Mouse (Mus musculus) brain, embryonic 14.5 days (tissue): ENCODE data around the gene Ovca2.

Experiments
- CTCF ChIP-seq: fragments of 200-500 bp; IDR thresholded peaks from 2 replicates; pipeline ENCODE4 v1.5.1; 2012; ENCODE audit warnings: inconsistent platforms, mild to moderate bottlenecking, moderate library complexity, borderline replicate concordance; ENCODE audit not compliant: insufficient read depth, insufficient read length; ENCODE audit errors: extremely low read depth
- POLR2A ChIP-seq: fragments of 200-500 bp; IDR thresholded peaks from 2 replicates; pipeline ENCODE4 v1.6.1; 2012; ENCODE audit warnings: mild to moderate bottlenecking, inconsistent platforms, borderline replicate concordance; ENCODE audit not compliant: poor library complexity, insufficient read depth, insufficient read length, severe bottlenecking; ENCODE audit errors: extremely low read depth

DNA sequence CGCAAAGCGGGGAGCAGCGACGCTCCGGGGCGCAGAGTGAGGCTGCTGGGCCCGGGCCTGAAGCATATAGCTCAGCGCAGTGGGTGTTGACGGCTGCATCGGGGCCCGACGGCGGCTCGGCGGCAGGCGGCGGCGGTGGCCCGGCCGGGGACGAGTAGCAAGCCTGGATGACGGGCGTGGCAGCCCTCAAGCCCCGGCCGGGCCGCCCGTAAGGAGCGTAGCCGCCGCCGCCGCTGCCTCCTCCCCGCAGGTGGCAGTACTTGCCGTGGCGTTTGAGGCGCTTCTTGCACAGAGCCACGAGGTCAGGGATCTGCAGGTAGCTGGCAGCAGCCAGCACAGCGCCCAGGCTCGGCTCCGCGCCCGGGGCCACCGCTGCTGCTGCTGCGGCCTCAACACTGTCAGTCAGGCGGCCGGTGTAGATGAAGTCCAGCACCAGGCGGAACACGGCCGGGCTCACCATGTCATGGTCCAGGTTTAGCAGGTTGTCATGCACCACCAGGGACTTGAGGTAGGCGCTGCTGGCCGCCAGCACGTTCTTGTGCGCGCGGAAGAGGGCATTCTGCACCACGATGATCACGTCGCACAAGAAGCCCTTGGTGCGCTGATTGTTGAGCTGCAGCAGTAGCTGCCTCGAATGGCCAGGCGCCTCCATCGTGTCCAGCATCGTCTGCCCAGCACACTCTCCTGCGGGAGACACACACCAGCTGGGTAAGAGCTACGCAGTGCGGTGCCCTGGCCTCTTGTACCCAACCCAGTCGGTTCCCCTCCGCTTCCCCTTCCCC is 11.6 kb downstream of the Ovca2 start:
- no peak for TF ChIP-seq CTCF
- no peak for TF ChIP-seq POLR2A
